Mouse (Mus musculus) kidney, embryonic 16.5 days (tissue): ENCODE results near the gene Snurf. TPM values are rescaled to one million over a fixed set of nuclear protein-coding genes. Genes with fewer than 3 reads are reported as not detected.

Experiments
- polyA plus RNA-seq: library from polyadenylated mRNA; unstranded; fragments of >200 nt; fragmentation: Nextera tagmentation; extraction: Ambion mirVana; gene quantifications from 2 replicates; pipeline ENCODE4 v1.2.1, GENCODE M21; 2015

Gene Snurf
- polyA plus RNA-seq, 1 experiment from 2014 or later = 22.4 TPM

Other genes starting within 250 kb of the Snurf start
- 0.24 and 0.37 TPM in 2 replicates for gene Gm38393, start within 50 bp of the Snurf start, polyA plus RNA-seq
- 34.4 and 39.2 TPM in 2 replicates for gene Snrpn, start 135.2 kb upstream of the Snurf start, polyA plus RNA-seq